27 mouse cellular contexts compared by ENCODE assay signal in the genomic region with DNA sequence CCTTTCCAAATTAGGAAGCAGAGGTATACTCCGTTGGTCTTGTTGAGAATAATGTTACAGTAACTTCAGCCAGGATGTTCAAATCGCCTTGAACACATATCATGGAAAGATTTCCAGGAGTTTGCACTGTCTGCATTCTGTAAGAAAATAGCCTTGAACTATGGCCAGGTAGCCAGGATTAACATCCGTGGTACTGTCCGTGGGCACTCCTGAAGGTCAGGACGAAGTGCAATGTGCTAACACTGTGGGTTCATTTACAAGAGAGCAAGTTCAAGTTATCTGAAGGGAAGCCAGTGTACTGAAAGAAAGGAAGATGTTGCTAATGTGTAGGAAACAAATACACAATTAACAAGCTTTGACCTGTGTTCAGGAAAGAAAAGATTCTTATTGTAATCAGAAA. TPM values are rescaled to one million over a fixed set of nuclear protein-coding genes. Genes with fewer than 3 reads are reported as not detected.
DNase-seq lines count a peak whose midpoint lies in the region; TF ChIP-seq lines count a peak whose summit lies in the region.
"Had no signal": no experiment of that assay in that cellular context is flagged by ENCODE, and none has a peak within 500 bp of the region (broad histone marks: within the 10 kb centered on the region; RNA-seq: fewer than 3 reads in every experiment).

No protein-coding gene starts in this region.

- DNase-seq in gastrocnemius, adult 18-20 months (ENCODE audit: low spot score) = peak; percentile 38
- no peak for DNase-seq in gastrocnemius, postnatal 25 days
- peak; percentile 83 for DNase-seq in kidney, adult 2 months
- no peak for DNase-seq in kidney, postnatal 10 days
- peak; percentile 22 to 65 for DNase-seq in kidney, postnatal 25 days
- DNase-seq in kidney, postnatal 4 days = no peak
- DNase-seq: adrenal gland, adult 8-10 months; adrenal gland, postnatal 25 days; cerebellum, adult 11-12 months; cerebellum, adult 8-10 months; cerebellum, postnatal 36 days; embryo, embryonic 11 days; gastrocnemius, postnatal 36 days; heart, adult 2 months; heart, postnatal 14 days; heart, postnatal 4 days had no signal

- no peaks in the 10 kb centered on the region for H3K36me3 ChIP-seq in kidney, adult 2 months (ENCODE audit: control insufficient read depth, insufficient read depth, low read length)
- H3K36me3 ChIP-seq: embryonic facial prominence, embryonic 10.5 days; embryonic facial prominence, embryonic 13.5 days; forebrain, embryonic 12.5 days; forebrain, embryonic 15.5 days; heart, embryonic 10.5 days; heart, embryonic 13.5 days had no signal

- TF ChIP-seq POLR2A in kidney, adult 2 months (IDR thresholded peaks at IDR 0.05; ENCODE audit: low read depth, low read length) = no peak

- H3K27ac ChIP-seq in kidney, adult 2 months (ENCODE audit: insufficient read depth, low read depth, low read length) = no peak overlapping the region
- H3K27ac ChIP-seq: embryonic facial prominence, embryonic 10.5 days; embryonic facial prominence, embryonic 13.5 days; forebrain, embryonic 12.5 days; forebrain, embryonic 15.5 days; heart, adult 2 months; heart, embryonic 10.5 days; heart, embryonic 13.5 days; hindbrain, embryonic 14.5 days; hindbrain, postnatal 0 days had no signal

- H3K4me3 ChIP-seq in kidney, adult 2 months (ENCODE audit: insufficient read depth, low read depth, low read length) = no peak overlapping the region
- H3K4me3 ChIP-seq: embryonic facial prominence, embryonic 10.5 days; embryonic facial prominence, embryonic 13.5 days; erythroblast, embryonic 14.5 days; forebrain, embryonic 12.5 days; forebrain, embryonic 15.5 days; heart, adult 2 months; heart, embryonic 10.5 days; heart, embryonic 13.5 days had no signal

- WGBS in kidney, adult 2 months = 58% methylated on average over 5 of the region's 5 CpGs

- TF ChIP-seq CTCF in kidney, adult 2 months (conservative IDR thresholded peaks at IDR 0.05; ENCODE audit: insufficient read depth, insufficient read length, low read depth, low read length) = no peak

- no peaks in the 10 kb centered on the region for H3K27me3 ChIP-seq in kidney, adult 2 months (replicated peaks; ENCODE audit: control insufficient read depth, insufficient read depth, low read length)
- H3K27me3 ChIP-seq: embryonic facial prominence, embryonic 13.5 days; forebrain, embryonic 12.5 days; forebrain, embryonic 15.5 days; heart, embryonic 13.5 days had no signal

- H3K4me1 ChIP-seq in kidney, adult 2 months (ENCODE audit: control insufficient read depth, insufficient read depth, low read length) = no peaks in the 10 kb centered on the region
- H3K4me1 ChIP-seq: embryonic facial prominence, embryonic 10.5 days; embryonic facial prominence, embryonic 13.5 days; forebrain, embryonic 12.5 days; forebrain, embryonic 15.5 days; heart, embryonic 10.5 days; heart, embryonic 13.5 days had no signal

RNA-seq across cellular contexts. Expression of gene Mybpc1, which starts 24.2 kb away (rescaled TPM):
- total RNA-seq in gastrocnemius, adult 18-20 months (2021) = 1,000 to 10,000 TPM; 1,377 to 1,820 TPM
- 1,000 to 10,000 TPM; 1,393 to 2,492 TPM for total RNA-seq in gastrocnemius, postnatal 25 days (2021)
- polyA plus RNA-seq in kidney, adult 2 months (2012; rRNA removed) = 7.8 TPM in 1 of 2 replicates, not detected in the other
- total RNA-seq: granulocyte monocyte progenitor cell, adult 5-6 weeks had no signal
- polyA plus RNA-seq: activated CD4-positive, CD25-positive, alpha-beta regulatory T cell, adult 4 months; erythroblast, embryonic 14.5 days had no signal

Comparison
In these comparisons a context has a peak if more than half of its experiments do, and no peak if none do; other contexts are left out.
1. DNase-seq: peak in gastrocnemius, adult 18-20 months (single experiment), kidney, adult 2 months (single experiment) and kidney, postnatal 25 days (2 of 2); none in gastrocnemius, postnatal 25 days (single experiment), kidney, postnatal 10 days (single experiment) and kidney, postnatal 4 days (0 of 2).